Mouse (Mus musculus): ENCODE data around the gene Pex3. TPM values are rescaled to one million over a fixed set of nuclear protein-coding genes. Genes with fewer than 3 reads are reported as not detected.

Gene Pex3
- polyA plus RNA-seq (2012; rRNA removed) (27.5 and 30.6 TPM in 2 replicates), polyA plus RNA-seq (2014; fragmentation: Nextera tagmentation; extraction: Ambion mirVana) (32.2 and 32.6 TPM in 2 replicates)

- 2% methylated on average over 47 of the region's 51 CpGs for WGBS
- H3K9me3 ChIP-seq (ENCODE audit: control insufficient read depth, low read length) = no peaks in the 10 kb centered on the region
Measured at GRCm38 (mm10) chr10:13552646-13553497, at the start of gene Pex3, which contains the start of gene Adat2. TSS of gene Pex3 (minus strand) at chr10:13553142. TSS of gene Adat2 (plus strand) at chr10:13552894.

DNA sequence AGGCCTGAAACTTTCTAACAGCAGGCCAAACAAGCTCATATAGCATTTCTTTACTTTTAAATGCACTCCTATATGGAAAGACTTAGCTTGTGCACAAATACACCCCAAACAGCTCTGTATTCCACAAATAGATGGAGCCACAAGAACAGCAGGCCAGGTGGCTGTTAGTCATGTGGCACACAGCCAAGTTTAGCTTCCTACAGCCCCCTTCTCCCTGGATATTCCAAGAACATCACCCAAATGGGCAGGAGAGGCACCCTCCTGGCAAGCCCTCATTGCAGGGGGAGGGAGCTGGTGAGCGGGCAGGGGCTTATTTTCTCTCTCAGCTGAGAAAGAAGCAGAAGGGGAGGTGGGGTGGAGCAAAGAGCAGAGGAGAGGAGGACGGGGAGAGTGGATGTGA is 48.0 kb upstream of the Pex3 start:
- no peaks in the 10 kb centered on the region for H3K36me3 ChIP-seq (ENCODE audit: control insufficient read depth, insufficient read depth, low read length)
- H3K9me3 ChIP-seq (ENCODE audit: control insufficient read depth, low read length) = no peaks in the 10 kb centered on the region
- H3K4me2 ChIP-seq (replicated peaks; ENCODE audit: low read depth, low read length, severe bottlenecking) = no peak overlapping the region
- TF ChIP-seq POLR2A (IDR thresholded peaks at IDR 0.05; ENCODE audit: borderline replicate concordance, extremely low read depth, insufficient read depth, insufficient read length) = no peak
- H3K27ac ChIP-seq (replicated peaks; ENCODE audit: low read depth, low read length) = no peak overlapping the region
- ATAC-seq (ENCODE audit: low FRiP score, low read depth) (no peak), DNase-seq (ENCODE audit: low spot score) (peak; percentile 17)
- no peak overlapping the region for H3K9ac ChIP-seq (ENCODE audit: low read depth, low read length, severe bottlenecking)
- H3K4me3 ChIP-seq (replicated peaks; ENCODE audit: low read length) = no peak overlapping the region
- no peaks in the 10 kb centered on the region for H3K4me1 ChIP-seq (ENCODE audit: control insufficient read depth, insufficient read depth, low read length)
- WGBS = 44% methylated on average over 2 of the region's 2 CpGs
- no peaks in the 10 kb centered on the region for H3K27me3 ChIP-seq (ENCODE audit: control insufficient read depth, insufficient read depth, low read length)

More at GRCm38 (mm10) chr10:13552646-13553497, at the start of gene Pex3, which contains the start of gene Adat2:
- peak; percentile 95 for ATAC-seq (ENCODE audit: low FRiP score, low read depth)
- H3K27ac ChIP-seq (replicated peaks; ENCODE audit: low read depth, low read length) = peak within 1 kb of the TSS; percentile 73
- DNase-seq (ENCODE audit: low spot score) = peak; percentile 96
- H3K9ac ChIP-seq (ENCODE audit: low read depth, low read length, severe bottlenecking) = peak within 1 kb of the TSS; percentile 85
- peaks cover 4% of the 10 kb centered on the region; the same call in 1 of the 2 replicates for H3K4me1 ChIP-seq (ENCODE audit: control insufficient read depth, insufficient read depth, low read length)
- peak within 1 kb of the TSS; percentile 71 for H3K4me3 ChIP-seq (replicated peaks; ENCODE audit: low read length)
- H3K36me3 ChIP-seq (ENCODE audit: control insufficient read depth, insufficient read depth, low read length) = 0 out of 2 replicates have a peak, but pooled peaks cover 2% of the 10 kb centered on the region
- peak; percentile 44; the same call in 1 of the 2 replicates for TF ChIP-seq POLR2A (IDR thresholded peaks at IDR 0.05; ENCODE audit: borderline replicate concordance, extremely low read depth, insufficient read depth, insufficient read length)
- H3K27me3 ChIP-seq (ENCODE audit: control insufficient read depth, insufficient read depth, low read length) = no peaks in the 10 kb centered on the region
- H3K4me2 ChIP-seq (replicated peaks; ENCODE audit: low read depth, low read length, severe bottlenecking) = peak within 1 kb of the TSS; percentile 68

GRCm38 (mm10) chr10:13597491-13597890 is 44.5 kb upstream of the Pex3 start:
- DNase-seq (ENCODE audit: low spot score) = no peak
- no peak overlapping the region for H3K4me3 ChIP-seq (replicated peaks; ENCODE audit: low read length)
- no peaks in the 10 kb centered on the region for H3K36me3 ChIP-seq (ENCODE audit: control insufficient read depth, insufficient read depth, low read length)
- H3K4me2 ChIP-seq (replicated peaks; ENCODE audit: low read depth, low read length, severe bottlenecking) = no peak overlapping the region
- no peak for TF ChIP-seq POLR2A (IDR thresholded peaks at IDR 0.05; ENCODE audit: borderline replicate concordance, extremely low read depth, insufficient read depth, insufficient read length)
- H3K9me3 ChIP-seq (ENCODE audit: control insufficient read depth, low read length) = no peaks in the 10 kb centered on the region
- no peaks in the 10 kb centered on the region for H3K4me1 ChIP-seq (ENCODE audit: control insufficient read depth, insufficient read depth, low read length)
- H3K9ac ChIP-seq (ENCODE audit: low read depth, low read length, severe bottlenecking) = no peak overlapping the region
- no peak for ATAC-seq (ENCODE audit: low FRiP score, low read depth)
- WGBS = 72% methylated on average over 8 of the region's 8 CpGs
- no peaks in the 10 kb centered on the region for H3K27me3 ChIP-seq (ENCODE audit: control insufficient read depth, insufficient read depth, low read length)
- H3K27ac ChIP-seq (replicated peaks; ENCODE audit: low read depth, low read length) = no peak overlapping the region

DNA sequence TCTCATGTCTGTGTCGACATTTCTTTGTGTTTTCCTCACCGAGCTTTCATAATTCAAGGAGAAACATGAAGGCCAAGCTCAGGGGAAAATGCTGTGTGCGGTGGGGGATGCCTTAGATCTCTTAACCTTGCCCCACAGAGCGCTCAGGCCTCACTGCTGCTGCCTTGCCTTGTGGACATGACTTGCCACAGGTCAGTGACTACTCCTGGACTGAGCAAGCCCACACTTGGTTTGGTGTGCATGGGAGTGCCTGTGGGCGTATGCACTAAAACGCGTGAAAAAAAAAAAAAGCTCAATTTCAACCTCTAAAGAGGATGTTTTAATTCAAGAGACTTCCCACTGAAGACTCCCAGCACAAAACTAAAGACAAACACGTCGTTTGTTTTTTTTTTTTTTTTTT is 43.9 kb upstream of the Pex3 start:
- no peaks in the 10 kb centered on the region for H3K36me3 ChIP-seq (ENCODE audit: control insufficient read depth, insufficient read depth, low read length)
- ATAC-seq (ENCODE audit: low FRiP score, low read depth) (no peak), DNase-seq (ENCODE audit: low spot score) (no peak)
- TF ChIP-seq POLR2A (IDR thresholded peaks at IDR 0.05; ENCODE audit: borderline replicate concordance, extremely low read depth, insufficient read depth, insufficient read length) = no peak
- H3K4me3 ChIP-seq (replicated peaks; ENCODE audit: low read length) = no peak overlapping the region
- 78% methylated on average over 9 of the region's 9 CpGs for WGBS
- no peak overlapping the region for H3K9ac ChIP-seq (ENCODE audit: low read depth, low read length, severe bottlenecking)
- no peaks in the 10 kb centered on the region for H3K27me3 ChIP-seq (ENCODE audit: control insufficient read depth, insufficient read depth, low read length)
- H3K9me3 ChIP-seq (ENCODE audit: control insufficient read depth, low read length) = no peaks in the 10 kb centered on the region
- no peaks in the 10 kb centered on the region for H3K4me1 ChIP-seq (ENCODE audit: control insufficient read depth, insufficient read depth, low read length)
- H3K27ac ChIP-seq (replicated peaks; ENCODE audit: low read depth, low read length) = no peak overlapping the region
- H3K4me2 ChIP-seq (replicated peaks; ENCODE audit: low read depth, low read length, severe bottlenecking) = no peak overlapping the region

DNA sequence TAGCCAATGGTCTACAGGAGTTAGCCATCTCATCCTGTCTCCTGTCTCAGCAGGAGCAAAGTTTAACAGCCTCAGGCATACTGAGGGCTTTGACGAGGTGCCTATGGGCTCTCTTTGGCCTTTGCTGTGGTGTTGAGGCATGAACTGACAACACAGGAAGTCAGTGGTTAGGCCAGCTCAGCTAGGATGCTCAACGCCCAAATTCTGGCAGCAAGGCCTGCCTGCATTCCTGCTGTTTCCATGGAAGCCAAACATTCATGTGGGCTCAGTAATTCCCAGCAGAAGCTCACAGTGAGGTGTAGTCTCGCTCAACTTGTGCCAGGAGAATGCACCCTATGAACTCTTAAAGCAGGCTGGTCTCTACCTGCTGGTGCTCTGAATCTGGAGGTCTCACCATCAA is 43.1 kb upstream of the Pex3 start:
- Histone ChIP-seq H3K27ac (replicated peaks; ENCODE audit: low read depth, low read length) (no peak overlapping the region), H3K4me3 (replicated peaks; ENCODE audit: low read length) (no peak overlapping the region), H3K27me3 (ENCODE audit: control insufficient read depth, insufficient read depth, low read length) (no peaks in the 10 kb centered on the region), H3K4me2 (replicated peaks; ENCODE audit: low read depth, low read length, severe bottlenecking) (no peak overlapping the region), H3K36me3 (ENCODE audit: control insufficient read depth, insufficient read depth, low read length) (no peaks in the 10 kb centered on the region), H3K4me1 (ENCODE audit: control insufficient read depth, insufficient read depth, low read length) (no peaks in the 10 kb centered on the region), H3K9me3 (ENCODE audit: control insufficient read depth, low read length) (no peaks in the 10 kb centered on the region; the same call in 1 of the 2 replicates), H3K9ac (ENCODE audit: low read depth, low read length, severe bottlenecking) (no peak overlapping the region)
- peak; percentile 59 for DNase-seq (ENCODE audit: low spot score)
- WGBS = 46% methylated on average over 3 of the region's 3 CpGs
- ATAC-seq (ENCODE audit: low FRiP score, low read depth) = no peak; the same call in 1 of the 2 replicates
- no peak for TF ChIP-seq POLR2A (IDR thresholded peaks at IDR 0.05; ENCODE audit: borderline replicate concordance, extremely low read depth, insufficient read depth, insufficient read length)

Measured in limb, embryonic 14.5 days (tissue).